Mouse (Mus musculus) limb, embryonic 10.5 days (tissue): Measurements from ENCODE around the gene Homer1. TPM values are rescaled to one million over a fixed set of nuclear protein-coding genes. Genes with fewer than 3 reads are reported as not detected.

Experiments
- DNase-seq: peaks from one replicate; pipeline ENCODE4 v3.0.0-alpha.2; 2017; ENCODE audit warnings: low spot score
- H3K27ac ChIP-seq: fragments of 300-500 bp; sonication (generic); 2 replicates; pipeline ENCODE4 v1.5.1; 2016; ENCODE audit warnings: mild to moderate bottlenecking
- H3K27me3 ChIP-seq: fragments of 300-500 bp; sonication (generic); 2 replicates; pipeline ENCODE4 v1.6.1; 2016; ENCODE audit warnings: low read depth, mild to moderate bottlenecking; ENCODE audit not compliant: poor library complexity, severe bottlenecking
- H3K36me3 ChIP-seq: fragments of 300-500 bp; sonication (generic); 2 replicates; pipeline ENCODE4 v1.6.1; 2016; ENCODE audit warnings: mild to moderate bottlenecking, moderate library complexity
- H3K4me1 ChIP-seq: fragments of 300-500 bp; sonication (generic); 2 replicates; pipeline ENCODE4 v1.6.1; 2016
- H3K4me3 ChIP-seq: fragments of 300-500 bp; sonication (generic); 2 replicates; pipeline ENCODE4 v1.5.1; 2016; ENCODE audit warnings: mild to moderate bottlenecking, moderate library complexity
- H3K9me3 ChIP-seq: fragments of 300-500 bp; sonication (generic); replicated peaks from 2 replicates; pipeline ENCODE4 v1.6.1; 2016; ENCODE audit warnings: mild to moderate bottlenecking
- WGBS: fragments of 180-500 bp; shearing (Covaris S2); methylation state at CpG from one replicate; pipeline ENCODE4 v1.1.7; 2016; 5-methylcytosine and 5-hydroxymethylcytosine counted together
- polyA plus RNA-seq: library from polyadenylated mRNA; unstranded; fragments of >200 nt; fragmentation: Nextera tagmentation; extraction: Ambion mirVana; gene quantifications from 2 replicates; pipeline ENCODE4 v1.2.1, GENCODE M21; 2016

Gene Homer1
- polyA plus RNA-seq, 1 experiment from 2014 or later: 9.2 TPM

DNA sequence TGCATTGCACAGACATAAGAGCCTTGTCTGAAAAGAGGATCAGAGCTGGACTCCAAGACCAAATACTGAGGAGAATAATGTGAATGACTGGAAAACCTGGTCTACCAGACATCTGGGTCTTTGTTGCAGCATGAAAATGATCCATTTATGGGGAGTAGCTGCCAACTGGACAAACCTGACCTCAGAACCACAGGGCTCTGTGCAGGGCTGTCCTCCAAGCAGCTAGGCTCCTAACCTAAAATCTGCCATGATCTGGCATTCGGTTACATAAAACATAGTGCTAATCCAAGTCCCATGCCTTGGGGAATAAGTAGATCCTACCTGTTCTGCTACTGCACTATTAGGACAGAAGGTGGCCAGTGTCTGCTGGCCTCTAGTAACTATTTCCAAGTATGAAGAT lies 129.8 kb downstream of the Homer1 start:
- Histone ChIP-seq H3K27me3 (no peaks in the 10 kb centered on the region), H3K27ac (no peak overlapping the region), H3K4me1 (0 out of 2 replicates have a peak, but pooled peaks cover 3% of the 10 kb centered on the region), H3K4me3 (no peak overlapping the region), H3K36me3 (peaks cover 20% of the 10 kb centered on the region), H3K9me3 (no peaks in the 10 kb centered on the region)
- no peak for DNase-seq
- WGBS: 100% methylated on average over 1 of the region's 1 CpGs

DNA sequence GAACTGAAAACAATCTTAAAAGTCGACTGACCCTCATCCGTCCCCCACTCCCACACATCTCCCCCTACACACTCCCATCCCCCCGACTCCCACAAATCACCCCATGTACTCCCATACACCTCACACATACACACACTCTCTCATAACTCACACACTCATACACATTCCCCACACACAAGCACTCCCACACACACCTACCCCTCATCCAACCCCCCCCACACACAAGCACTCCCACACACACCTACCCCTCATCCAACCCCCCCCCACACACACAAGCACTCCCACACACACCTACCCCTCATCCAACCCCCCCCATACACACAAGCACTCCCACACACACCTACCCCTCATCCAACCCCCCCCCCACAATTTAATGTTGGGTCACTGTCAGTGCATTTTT lies 140.7 kb downstream of the Homer1 start:
- no peaks in the 10 kb centered on the region for H3K9me3 ChIP-seq
- H3K4me3 ChIP-seq: no peak overlapping the region
- DNase-seq: no peak
- no peaks in the 10 kb centered on the region for H3K27me3 ChIP-seq
- no peaks in the 10 kb centered on the region for H3K4me1 ChIP-seq
- H3K27ac ChIP-seq: no peak overlapping the region
- WGBS: 90% methylated on average over 3 of the region's 3 CpGs
- peaks cover 87% of the 10 kb centered on the region for H3K36me3 ChIP-seq

DNA sequence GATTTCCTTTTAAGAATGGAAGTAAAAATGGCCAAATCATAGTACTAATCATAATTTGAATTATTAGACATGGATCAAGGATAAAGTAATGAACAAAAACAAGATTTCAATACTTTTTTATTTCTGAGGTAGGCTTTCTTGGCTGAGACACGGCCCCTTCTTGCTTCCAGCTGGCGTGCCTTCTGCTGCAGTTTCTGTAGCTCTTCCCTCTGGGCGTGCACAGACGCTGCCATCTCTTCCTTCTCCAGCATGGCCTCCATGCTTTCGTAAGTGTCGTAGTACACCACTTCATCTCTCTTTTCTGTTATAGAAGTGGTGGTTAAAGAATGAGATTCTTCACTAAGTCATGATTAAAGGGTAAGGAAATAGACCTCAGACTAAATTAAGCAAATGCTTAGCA lies 153.8 kb downstream of the Homer1 start:
- Histone ChIP-seq H3K27me3 (no peaks in the 10 kb centered on the region), H3K9me3 (no peaks in the 10 kb centered on the region), H3K27ac (no peak overlapping the region), H3K4me3 (no peak overlapping the region), H3K36me3 (peaks cover 56% of the 10 kb centered on the region), H3K4me1 (no peaks in the 10 kb centered on the region)
- no peak for DNase-seq
- 93% methylated on average over 6 of the region's 6 CpGs for WGBS

Other genes with a start within 250 kb of the Homer1 start
- 0.01 and 0.03 TPM in 2 replicates for gene Cmya5, start 154.9 kb upstream of the Homer1 start, polyA plus RNA-seq
- gene Tent2, start 107.2 kb upstream of the Homer1 start, polyA plus RNA-seq: 67.6 and 76.8 TPM in 2 replicates
- gene Jmy, start 200.2 kb downstream of the Homer1 start, polyA plus RNA-seq: 4.2 and 5.7 TPM in 2 replicates